In the genomic region with DNA sequence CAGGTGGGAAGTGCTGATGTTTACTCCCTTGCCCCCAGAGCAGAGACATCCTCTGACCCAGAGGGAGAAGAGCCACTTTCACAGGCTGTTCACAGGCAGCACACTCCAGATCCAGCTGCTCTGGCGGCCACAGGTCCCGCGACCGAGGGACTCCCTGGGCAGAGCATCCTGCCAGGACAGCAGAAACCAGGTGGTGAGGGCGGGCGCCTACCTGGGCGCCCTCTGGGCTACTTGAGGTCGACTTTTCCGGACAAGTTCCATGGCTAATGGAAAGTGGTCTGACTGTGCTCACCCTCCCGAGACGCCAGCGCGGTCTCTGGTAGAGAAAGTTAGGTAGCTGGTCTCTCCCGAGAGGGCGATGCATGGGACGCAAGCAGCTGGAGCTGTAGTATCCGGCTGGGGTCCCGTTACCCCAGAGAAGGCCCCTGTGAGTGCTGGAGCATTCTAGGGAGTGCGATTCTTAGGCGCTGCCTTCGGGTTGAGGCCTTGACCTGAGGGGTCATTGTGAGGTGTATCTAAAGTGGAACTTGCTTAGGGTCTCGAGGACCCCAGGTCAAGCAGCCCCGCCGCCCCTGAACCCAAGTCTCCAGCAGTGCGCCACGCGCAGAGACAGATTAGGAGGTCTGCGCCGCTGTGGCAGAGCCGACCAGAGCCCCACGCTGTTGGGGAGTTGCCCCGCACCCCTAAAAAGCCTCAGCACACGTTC, we compare ENCODE assay signal across 8 mouse cellular contexts. TPM values are rescaled to one million over a fixed set of nuclear protein-coding genes. Genes with fewer than 3 reads are reported as not detected.
DNase-seq lines count a peak whose midpoint lies in the region; ATAC-seq and TF ChIP-seq lines count a peak whose summit lies in the region.

No protein-coding gene starts in this region.

- peak overlapping the region; percentile 22; the same call in 1 of the 2 replicates for H3K4me3 ChIP-seq in kidney, adult 2 months (ENCODE audit: insufficient read depth, low read depth, low read length)
- H3K4me3 ChIP-seq in forebrain, embryonic 10.5 days, result peak overlapping the region; percentile 49
- H3K4me3 ChIP-seq in limb, embryonic 10.5 days, result peak overlapping the region; percentile 49
- peak overlapping the region; percentile 34 for H3K4me3 ChIP-seq in neural tube, embryonic 14.5 days (ENCODE audit: low read depth, low read length)

- H3K36me3 ChIP-seq in kidney, adult 2 months (ENCODE audit: control insufficient read depth, insufficient read depth, low read length), result no peaks in the 10 kb centered on the region
- no peaks in the 10 kb centered on the region for H3K36me3 ChIP-seq in forebrain, embryonic 10.5 days (replicated peaks)
- no peaks in the 10 kb centered on the region for H3K36me3 ChIP-seq in limb, embryonic 10.5 days
- no peaks in the 10 kb centered on the region for H3K36me3 ChIP-seq in neural tube, embryonic 14.5 days (ENCODE audit: control insufficient read depth, insufficient read depth, low read length)

- no peaks in the 10 kb centered on the region for H3K9me3 ChIP-seq in forebrain, embryonic 10.5 days
- no peaks in the 10 kb centered on the region for H3K9me3 ChIP-seq in limb, embryonic 10.5 days (replicated peaks)
- no peaks in the 10 kb centered on the region for H3K9me3 ChIP-seq in neural tube, embryonic 14.5 days (ENCODE audit: control insufficient read depth, low read length)

- H3K4me1 ChIP-seq in kidney, adult 2 months (ENCODE audit: control insufficient read depth, insufficient read depth, low read length), result no peaks in the 10 kb centered on the region
- H3K4me1 ChIP-seq in forebrain, embryonic 10.5 days, result peaks cover 42% of the 10 kb centered on the region
- H3K4me1 ChIP-seq in limb, embryonic 10.5 days, result peaks cover 35% of the 10 kb centered on the region
- H3K4me1 ChIP-seq in neural tube, embryonic 14.5 days (ENCODE audit: control insufficient read depth, insufficient read depth, low read length), result peaks cover 6% of the 10 kb centered on the region; the same call in 1 of the 2 replicates

- no peak overlapping the region for H3K27ac ChIP-seq in kidney, adult 2 months (ENCODE audit: insufficient read depth, low read depth, low read length)
- no peak overlapping the region for H3K27ac ChIP-seq in forebrain, embryonic 10.5 days
- H3K27ac ChIP-seq in limb, embryonic 10.5 days, result no peak overlapping the region
- H3K27ac ChIP-seq in neural tube, embryonic 14.5 days (ENCODE audit: low read depth, low read length), result no peak overlapping the region

- H3K4me2 ChIP-seq in neural tube, embryonic 14.5 days (ENCODE audit: low read depth, low read length), result peak overlapping the region; percentile 68; the same call in 1 of the 2 replicates

- DNase-seq in kidney, adult 2 months, result peak; percentile 14
- DNase-seq in kidney, postnatal 10 days, result no peak
- DNase-seq in forebrain, embryonic 10.5 days (ENCODE audit: extremely low spot score, low spot score), result peak; percentile 15
- DNase-seq in limb, embryonic 10.5 days (ENCODE audit: low spot score), result peak; percentile 60
- DNase-seq in right cerebral cortex, postnatal 10 days (ENCODE audit: low spot score in 2 of 2), result no peak
- DNase-seq in testis, postnatal 14 days (ENCODE audit: low spot score), result no peak
- DNase-seq in frontal cortex, adult 2 months (ENCODE audit: extremely low spot score in 1 of 2, low spot score in 1 of 2), result no peak

- WGBS in kidney, adult 2 months, result 10% methylated on average over 33 of the region's 33 CpGs
- 2% methylated on average over 33 of the region's 33 CpGs for WGBS in forebrain, embryonic 10.5 days
- WGBS in limb, embryonic 10.5 days, result 2% methylated on average over 33 of the region's 33 CpGs
- WGBS in neural tube, embryonic 14.5 days, result 2% methylated on average over 33 of the region's 33 CpGs

- H3K27me3 ChIP-seq in kidney, adult 2 months (replicated peaks; ENCODE audit: control insufficient read depth, insufficient read depth, low read length), result peaks cover 2% of the 10 kb centered on the region; the same call in 1 of the 2 replicates
- H3K27me3 ChIP-seq in forebrain, embryonic 10.5 days (ENCODE audit: poor library complexity, severe bottlenecking), result peaks cover 98% of the 10 kb centered on the region
- peaks cover 100% of the 10 kb centered on the region for H3K27me3 ChIP-seq in limb, embryonic 10.5 days (ENCODE audit: low read depth, poor library complexity, severe bottlenecking)
- peaks cover 69% of the 10 kb centered on the region for H3K27me3 ChIP-seq in neural tube, embryonic 14.5 days (ENCODE audit: control insufficient read depth, insufficient read depth, low read length)

- ATAC-seq in neural tube, embryonic 14.5 days (ENCODE audit: low read depth), result no peak

- H3K9ac ChIP-seq in neural tube, embryonic 14.5 days (replicated peaks; ENCODE audit: low read depth, low read length), result 0 out of 2 replicates have a peak overlapping the region, but pooled peaks have one; percentile 37

- no peak for TF ChIP-seq POLR2A in kidney, adult 2 months (IDR thresholded peaks at IDR 0.05; ENCODE audit: low read depth, low read length)

- TF ChIP-seq CTCF in kidney, adult 2 months (conservative IDR thresholded peaks at IDR 0.05; ENCODE audit: insufficient read depth, insufficient read length, low read depth, low read length), result no peak

RNA-seq across cellular contexts. Expression of a gene that starts 1.5 kb away (rescaled TPM):
- 0.43 and 0.50 TPM in 2 replicates for polyA plus RNA-seq in kidney, adult 2 months (2012; rRNA removed)
- polyA plus RNA-seq in forebrain, embryonic 10.5 days (2016; fragmentation: Nextera tagmentation; extraction: Ambion mirVana), result 2.3 and 2.5 TPM in 2 replicates
- 0.58 and 0.74 TPM in 2 replicates for polyA plus RNA-seq in limb, embryonic 10.5 days (2016; fragmentation: Nextera tagmentation; extraction: Ambion mirVana)
- 0.30 and 0.32 TPM in 2 replicates for polyA plus RNA-seq in neural tube, embryonic 14.5 days (2014; fragmentation: Nextera tagmentation; extraction: Ambion mirVana)
- polyA plus RNA-seq in frontal cortex, adult 2 months (2012; rRNA removed), result 1.6 and 2.6 TPM in 2 replicates

Comparison
In these comparisons a context has a peak if more than half of its experiments do, and no peak if none do; other contexts are left out.
1. DNase-seq: peak in kidney, adult 2 months (single experiment), forebrain, embryonic 10.5 days (single experiment) and limb, embryonic 10.5 days (single experiment); none in kidney, postnatal 10 days (single experiment), right cerebral cortex, postnatal 10 days (0 of 2), testis, postnatal 14 days (single experiment) and frontal cortex, adult 2 months (0 of 2).
2. Peak in every context shown above with its lines, with median percentiles within 50 percentile points of each other: H3K4me3 ChIP-seq.